Mouse (Mus musculus): ENCODE results near the gene Glb1l. TPM values are rescaled to one million over a fixed set of nuclear protein-coding genes. Genes with fewer than 3 reads are reported as not detected.

Gene Glb1l
- polyA plus RNA-seq, 1 experiment = 15.4 TPM

DNA sequence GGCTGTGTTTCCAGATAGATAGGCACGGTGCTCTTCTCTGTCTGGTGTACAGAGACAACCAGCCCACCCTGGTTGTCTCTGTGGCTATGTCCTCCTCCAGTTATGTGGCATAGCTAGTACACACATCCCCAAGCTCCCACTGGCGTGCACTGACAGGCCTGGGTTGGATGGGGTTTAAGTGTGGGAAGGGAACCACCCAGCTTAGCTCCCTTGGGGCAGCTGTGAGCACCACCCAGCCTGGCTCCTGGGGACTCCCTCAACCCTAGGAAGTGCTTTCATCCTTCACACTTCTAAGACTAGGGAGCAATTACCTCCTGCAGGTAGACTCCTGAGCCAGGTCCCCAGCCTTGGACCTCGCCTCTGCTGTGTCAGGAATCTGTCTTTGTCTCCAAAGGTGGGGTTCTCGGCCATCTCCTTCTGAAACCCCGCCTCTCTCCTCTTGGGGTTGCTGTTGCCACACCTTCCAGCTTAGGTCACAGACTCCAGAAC is 21.1 kb upstream of the Glb1l start, which contains the start of gene A630095N17Rik:
TSS of gene A630095N17Rik (minus strand) at position 439 of the 489 bp plus-strand sequence.
- no peak for TF ChIP-seq POLR2A (IDR thresholded peaks at IDR 0.05; ENCODE audit: borderline replicate concordance, extremely low read depth, low read depth, low read length)
- TF ChIP-seq CTCF (IDR thresholded peaks at IDR 0.05; ENCODE audit: insufficient read depth, low read length) = no peak
- 58% methylated on average over 5 of the region's 5 CpGs for WGBS
- Histone ChIP-seq H3K4me1 (ENCODE audit: control insufficient read depth, insufficient read depth, low read length) (no peaks in the 10 kb centered on the region), H3K4me3 (replicated peaks; ENCODE audit: extremely low read depth, low read depth, low read length) (no peak within 1 kb of the TSS)
- DNase-seq = no peak

DNA sequence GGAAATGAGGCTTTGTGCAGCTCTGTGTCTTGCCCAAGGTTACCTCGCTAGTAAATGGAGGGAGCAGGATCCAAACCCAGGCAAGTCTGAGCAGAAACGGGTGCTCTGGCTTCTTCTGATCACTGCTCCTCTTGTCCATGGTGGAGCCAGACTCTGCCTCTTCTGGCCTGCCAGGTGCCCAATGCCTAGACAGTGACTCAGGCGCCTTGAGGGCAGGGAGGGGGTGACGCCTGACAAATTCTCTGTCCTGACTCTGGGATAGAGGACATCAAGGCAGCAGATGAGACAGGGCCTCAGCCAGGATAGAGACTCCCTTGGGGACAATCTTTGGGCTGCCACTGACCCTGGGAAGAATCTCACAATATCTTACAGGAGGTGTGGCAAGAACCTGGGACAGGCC is 20.6 kb upstream of the Glb1l start:
- no peak for DNase-seq
- H3K4me3 ChIP-seq (replicated peaks; ENCODE audit: extremely low read depth, low read depth, low read length) = no peak overlapping the region
- TF ChIP-seq POLR2A (IDR thresholded peaks at IDR 0.05; ENCODE audit: borderline replicate concordance, extremely low read depth, low read depth, low read length) (no peak), CTCF (IDR thresholded peaks at IDR 0.05; ENCODE audit: insufficient read depth, low read length) (no peak)
- no peaks in the 10 kb centered on the region for H3K4me1 ChIP-seq (ENCODE audit: control insufficient read depth, insufficient read depth, low read length)
- WGBS = 72% methylated on average over 4 of the region's 4 CpGs

DNA sequence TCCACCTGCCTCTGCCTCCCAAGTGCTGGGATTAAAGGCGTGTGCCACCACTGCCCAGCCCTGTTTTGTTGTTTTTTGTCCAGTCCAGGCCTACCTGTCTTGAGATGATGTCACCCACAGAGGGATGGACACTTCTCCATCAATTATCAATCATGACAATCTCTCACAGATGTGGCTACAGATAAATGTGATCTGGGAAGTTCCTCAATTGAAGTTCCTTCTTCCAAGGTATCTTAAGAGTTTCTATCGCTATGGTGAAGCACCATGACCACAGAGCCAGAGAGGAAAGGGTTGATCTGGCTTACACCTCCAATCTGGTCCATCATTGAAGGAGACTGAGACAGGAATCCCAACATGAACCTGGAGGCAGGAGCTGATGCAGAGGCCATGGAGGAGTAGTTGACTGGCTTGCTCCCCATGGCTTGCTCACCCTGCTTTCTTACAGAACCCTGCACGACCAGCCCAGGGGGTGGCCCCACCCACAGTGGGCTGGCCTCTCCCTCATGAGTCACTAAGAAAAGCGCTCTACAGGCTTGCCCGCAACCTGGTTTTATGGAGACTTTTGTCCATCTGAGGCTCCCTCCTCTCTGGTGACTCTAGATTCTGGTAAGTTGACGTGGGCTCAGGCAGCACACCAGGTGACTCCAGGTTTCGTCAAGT is 19.9 kb upstream of the Glb1l start:
- H3K4me1 ChIP-seq (ENCODE audit: control insufficient read depth, insufficient read depth, low read length) = no peaks in the 10 kb centered on the region
- H3K4me3 ChIP-seq (replicated peaks; ENCODE audit: extremely low read depth, low read depth, low read length) = no peak overlapping the region
- TF ChIP-seq CTCF (IDR thresholded peaks at IDR 0.05; ENCODE audit: insufficient read depth, low read length) (no peak), POLR2A (IDR thresholded peaks at IDR 0.05; ENCODE audit: borderline replicate concordance, extremely low read depth, low read depth, low read length) (no peak)
- no peak for DNase-seq
- WGBS = 64% methylated on average over 7 of the region's 7 CpGs

DNA sequence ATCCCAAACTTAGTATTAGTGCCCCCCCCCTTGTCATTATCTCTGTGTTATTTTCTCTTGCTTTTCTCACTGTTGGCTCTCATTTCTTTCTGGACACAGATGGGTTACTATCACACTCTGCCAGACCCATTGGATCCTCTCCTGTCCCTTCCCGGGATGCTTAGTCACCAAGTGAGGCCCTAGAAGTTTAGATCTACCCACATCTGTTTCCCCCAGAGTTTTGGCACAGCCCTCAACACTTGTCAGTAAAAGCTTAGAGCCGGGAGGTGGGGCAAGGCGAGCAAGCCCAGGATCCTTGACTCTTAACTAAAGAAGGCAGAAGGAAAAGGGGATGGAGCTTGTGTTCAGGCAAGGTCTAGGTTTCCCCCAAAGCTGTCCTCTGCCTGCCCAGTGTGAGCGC is 18.5 kb upstream of the Glb1l start:
- no peak for DNase-seq
- 42% methylated on average over 4 of the region's 4 CpGs for WGBS
- no peak for TF ChIP-seq POLR2A (IDR thresholded peaks at IDR 0.05; ENCODE audit: borderline replicate concordance, extremely low read depth, low read depth, low read length)
- no peak for TF ChIP-seq CTCF (IDR thresholded peaks at IDR 0.05; ENCODE audit: insufficient read depth, low read length)
- Histone ChIP-seq H3K4me3 (replicated peaks; ENCODE audit: extremely low read depth, low read depth, low read length) (no peak overlapping the region), H3K4me1 (ENCODE audit: control insufficient read depth, insufficient read depth, low read length) (no peaks in the 10 kb centered on the region)

DNA sequence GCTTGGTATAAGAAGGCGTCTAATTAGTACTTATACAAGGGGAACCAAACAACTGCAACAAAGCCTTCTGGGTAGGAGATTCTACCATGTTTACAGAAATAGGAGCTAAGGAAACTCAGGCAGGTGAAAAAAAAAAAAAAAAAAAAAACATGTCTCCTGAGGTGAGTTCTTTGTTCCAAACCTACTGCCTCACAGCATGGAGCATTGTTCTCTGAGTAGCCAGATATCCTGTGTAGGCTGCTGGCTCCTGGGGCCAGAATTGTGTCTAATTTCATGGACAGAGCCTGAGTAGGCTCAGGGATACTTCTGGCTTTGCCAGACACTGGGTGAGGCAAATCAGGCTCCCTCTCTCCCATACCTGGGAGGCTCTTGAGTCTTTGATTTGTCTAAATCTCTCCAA is 17.0 kb upstream of the Glb1l start:
- no peak for DNase-seq
- 73% methylated on average over 1 of the region's 1 CpGs for WGBS
- Histone ChIP-seq H3K4me3 (replicated peaks; ENCODE audit: extremely low read depth, low read depth, low read length) (no peak overlapping the region), H3K4me1 (ENCODE audit: control insufficient read depth, insufficient read depth, low read length) (no peaks in the 10 kb centered on the region)
- no peak for TF ChIP-seq CTCF (IDR thresholded peaks at IDR 0.05; ENCODE audit: insufficient read depth, low read length)
- TF ChIP-seq POLR2A (IDR thresholded peaks at IDR 0.05; ENCODE audit: borderline replicate concordance, extremely low read depth, low read depth, low read length) = no peak

DNA sequence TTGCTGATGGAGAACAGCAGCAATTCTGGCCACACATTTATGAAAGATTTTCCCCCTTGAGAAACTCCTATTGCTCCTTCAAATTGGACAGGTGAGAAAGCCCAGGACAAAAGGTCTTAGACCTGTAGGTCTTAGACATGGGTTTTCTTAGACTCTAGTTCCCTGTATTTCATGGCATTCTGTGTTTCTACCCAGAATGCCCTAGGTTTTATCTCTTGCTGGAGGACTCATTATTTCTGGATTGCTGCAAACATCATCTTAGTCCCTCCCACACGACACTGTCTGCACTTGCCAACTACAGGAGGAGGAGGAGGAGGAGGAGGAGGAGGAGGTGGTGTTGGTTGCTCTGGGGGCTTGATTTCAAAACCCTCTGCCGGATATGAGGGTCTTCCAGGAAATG is 15.5 kb upstream of the Glb1l start:
- H3K4me3 ChIP-seq (replicated peaks; ENCODE audit: extremely low read depth, low read depth, low read length) = no peak overlapping the region
- WGBS = 35% methylated on average over 2 of the region's 2 CpGs
- TF ChIP-seq POLR2A (IDR thresholded peaks at IDR 0.05; ENCODE audit: borderline replicate concordance, extremely low read depth, low read depth, low read length) = no peak
- no peak for TF ChIP-seq CTCF (IDR thresholded peaks at IDR 0.05; ENCODE audit: insufficient read depth, low read length)
- no peak for DNase-seq
- no peaks in the 10 kb centered on the region for H3K4me1 ChIP-seq (ENCODE audit: control insufficient read depth, insufficient read depth, low read length)

DNA sequence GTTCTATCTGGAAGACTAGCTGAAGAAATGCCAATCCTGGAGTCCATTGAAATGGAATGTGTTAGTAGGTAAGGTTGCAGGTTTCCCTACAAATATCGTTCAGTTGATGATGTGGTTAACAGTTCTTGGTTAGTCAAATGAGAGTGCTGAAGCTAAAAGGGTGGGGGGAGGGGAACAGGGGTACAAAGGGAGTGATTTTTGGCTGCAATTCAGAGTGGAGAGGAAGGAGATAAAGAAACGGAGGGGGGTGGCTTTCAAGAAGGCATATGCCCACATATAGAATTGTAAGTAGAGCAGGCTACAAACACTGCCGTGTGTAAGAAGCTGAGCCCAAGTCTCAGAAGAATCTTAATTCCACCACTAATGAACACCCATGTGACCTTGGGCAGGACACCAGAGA is 14.9 kb upstream of the Glb1l start:
- Histone ChIP-seq H3K4me3 (replicated peaks; ENCODE audit: extremely low read depth, low read depth, low read length) (no peak overlapping the region), H3K4me1 (ENCODE audit: control insufficient read depth, insufficient read depth, low read length) (no peaks in the 10 kb centered on the region)
- 40% methylated on average over 3 of the region's 3 CpGs for WGBS
- DNase-seq = no peak
- TF ChIP-seq CTCF (IDR thresholded peaks at IDR 0.05; ENCODE audit: insufficient read depth, low read length) = no peak
- TF ChIP-seq POLR2A (IDR thresholded peaks at IDR 0.05; ENCODE audit: borderline replicate concordance, extremely low read depth, low read depth, low read length) = no peak

DNA sequence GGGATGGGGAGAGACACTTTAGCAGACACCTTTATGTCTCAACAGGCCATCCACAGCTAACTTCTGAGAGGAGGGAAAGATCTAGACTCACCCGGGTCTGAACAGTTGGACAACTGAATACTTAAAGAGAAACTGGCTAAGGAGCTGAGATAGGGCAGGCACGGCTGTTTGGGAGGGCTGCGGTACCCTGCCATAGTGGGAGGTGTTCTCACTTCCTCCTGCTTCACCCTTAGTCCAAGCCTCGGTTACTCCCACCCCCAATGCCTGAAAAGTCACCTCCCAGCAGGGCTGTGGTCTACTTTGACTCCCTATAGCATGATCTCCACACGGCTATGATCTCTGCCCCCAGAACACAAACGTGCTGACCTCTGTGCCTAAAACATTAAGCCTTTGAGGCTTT is 12.9 kb upstream of the Glb1l start:
- TF ChIP-seq POLR2A (IDR thresholded peaks at IDR 0.05; ENCODE audit: borderline replicate concordance, extremely low read depth, low read depth, low read length) (no peak), CTCF (IDR thresholded peaks at IDR 0.05; ENCODE audit: insufficient read depth, low read length) (no peak)
- Histone ChIP-seq H3K4me1 (ENCODE audit: control insufficient read depth, insufficient read depth, low read length) (0 out of 2 replicates have a peak, but pooled peaks cover 2% of the 10 kb centered on the region), H3K4me3 (replicated peaks; ENCODE audit: extremely low read depth, low read depth, low read length) (no peak overlapping the region)
- 51% methylated on average over 6 of the region's 6 CpGs for WGBS
- DNase-seq = no peak

DNA sequence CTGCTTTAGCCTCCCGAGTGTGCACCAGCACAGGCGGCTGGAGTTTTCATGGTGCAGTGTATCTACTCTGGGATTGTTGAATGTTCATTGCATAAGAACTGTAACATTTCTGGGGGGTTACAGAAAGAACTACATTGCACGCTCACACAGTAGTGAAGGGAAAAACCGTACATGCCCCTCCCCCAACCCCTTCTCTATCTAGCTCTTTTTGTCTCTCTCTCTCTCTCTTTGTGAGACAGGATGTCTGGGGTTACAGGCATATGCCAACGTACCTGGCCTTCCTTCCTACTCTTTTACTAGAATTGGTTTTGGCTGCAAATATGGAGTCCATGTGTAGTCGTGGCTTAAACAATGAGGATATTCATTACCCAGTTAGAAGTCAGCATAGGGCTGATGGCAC is 12.3 kb upstream of the Glb1l start:
- Histone ChIP-seq H3K4me3 (replicated peaks; ENCODE audit: extremely low read depth, low read depth, low read length) (no peak overlapping the region), H3K4me1 (ENCODE audit: control insufficient read depth, insufficient read depth, low read length) (0 out of 2 replicates have a peak, but pooled peaks cover 2% of the 10 kb centered on the region)
- no peak for DNase-seq
- TF ChIP-seq POLR2A (IDR thresholded peaks at IDR 0.05; ENCODE audit: borderline replicate concordance, extremely low read depth, low read depth, low read length) = no peak
- TF ChIP-seq CTCF (IDR thresholded peaks at IDR 0.05; ENCODE audit: insufficient read depth, low read length) = no peak
- WGBS = 60% methylated on average over 6 of the region's 6 CpGs

DNA sequence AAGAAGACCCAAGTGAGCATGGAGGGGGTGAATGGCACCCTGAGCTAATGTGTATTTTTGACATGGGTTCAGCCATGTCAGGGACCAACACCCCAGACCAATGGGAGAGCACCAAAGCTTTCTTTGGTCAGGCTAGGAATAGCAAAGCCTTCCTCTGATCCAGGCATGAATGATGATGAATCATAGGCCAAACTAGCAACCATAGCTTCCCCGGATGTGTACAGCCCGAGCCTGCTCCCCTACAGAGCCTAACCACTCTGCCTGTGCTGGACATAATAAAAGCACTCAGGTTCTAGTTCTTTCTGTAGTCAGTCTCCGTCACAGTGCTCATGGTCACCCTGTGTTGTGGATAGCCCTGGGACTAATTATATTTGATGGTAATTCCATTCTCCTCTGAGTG is 10.9 kb upstream of the Glb1l start:
- no peak for TF ChIP-seq CTCF (IDR thresholded peaks at IDR 0.05; ENCODE audit: insufficient read depth, low read length)
- no peak for TF ChIP-seq POLR2A (IDR thresholded peaks at IDR 0.05; ENCODE audit: borderline replicate concordance, extremely low read depth, low read depth, low read length)
- H3K4me3 ChIP-seq (replicated peaks; ENCODE audit: extremely low read depth, low read depth, low read length) = no peak overlapping the region
- 68% methylated on average over 3 of the region's 3 CpGs for WGBS
- H3K4me1 ChIP-seq (ENCODE audit: control insufficient read depth, insufficient read depth, low read length) = peaks cover 4% of the 10 kb centered on the region; the same call in 1 of the 2 replicates
- no peak for DNase-seq

Data from lung, adult 2 months (tissue).